Mouse (Mus musculus) effector memory CD4-positive, alpha-beta T cell, adult 7 months (primary cell): ENCODE measurements around the gene Meioc. TPM values are rescaled to one million over a fixed set of nuclear protein-coding genes. Genes with fewer than 3 reads are reported as not detected.

Source experiments
- polyA plus RNA-seq: library from polyadenylated mRNA; unstranded; fragments of 100-300 nt; shearing (Covaris generic); gene quantifications from one replicate; pipeline ENCODE4 v1.2.1, GENCODE M21; 2017

Meioc gene
- not detected for polyA plus RNA-seq

GRCm38 (mm10) chr11:102663416-102663815, at the start of gene Meioc:
TSS of gene Meioc (plus strand) at chr11:102663716.

GRCm38 (mm10) chr11:102697338-102698017, 34.0 kb downstream of the Meioc start, which contains the start of gene Ccdc43:
TSS of gene Ccdc43 (minus strand) at chr11:102697782.

Other genes starting within 250 kb of the Meioc start
- gene Grn, start 233.4 kb upstream of the Meioc start, polyA plus RNA-seq = 28.8 TPM
- not detected for gene Fam171a2, start 216.0 kb upstream of the Meioc start, polyA plus RNA-seq
- gene Itga2b, start 193.6 kb upstream of the Meioc start, polyA plus RNA-seq = 2.1 TPM
- 61.6 TPM for gene Gpatch8, start 107.3 kb upstream of the Meioc start, polyA plus RNA-seq
- not detected for gene Gm11627, start 84.3 kb upstream of the Meioc start, polyA plus RNA-seq
- gene Fzd2, start 59.3 kb upstream of the Meioc start, polyA plus RNA-seq = not detected
- 34.4 TPM for gene Ccdc43, start 34.1 kb downstream of the Meioc start, polyA plus RNA-seq
- 0.20 TPM for gene Adam11, start 97.7 kb downstream of the Meioc start, polyA plus RNA-seq
- gene Gjc1, start 156.0 kb downstream of the Meioc start, polyA plus RNA-seq = 0.20 TPM
- not detected for gene Higd1b, start 172.1 kb downstream of the Meioc start, polyA plus RNA-seq
- gene Eftud2, start 217.3 kb downstream of the Meioc start, polyA plus RNA-seq = 122 TPM
- gene Ccdc103, start 217.5 kb downstream of the Meioc start, polyA plus RNA-seq = not detected
- not detected for gene Fam187a, start 221.5 kb downstream of the Meioc start, polyA plus RNA-seq
- not detected for gene Gfap, start 237.2 kb downstream of the Meioc start, polyA plus RNA-seq